Mouse (Mus musculus) frontal cortex, adult (tissue): Measurements from ENCODE around the gene Oxnad1.
"Not testable (repeated sequence)": the region's sequence is repeated elsewhere in the genome, so short reads cannot be mapped to it uniquely, and the experiment has no call there.

Experiments used
- ATAC-seq: cut with Nextera tagmentation; 2 replicates; pipeline ENCODE4 v1.9.2; 2017; ENCODE audit warnings: mild to moderate bottlenecking, moderate library complexity, mixed read lengths; ENCODE audit not compliant: low TSS enrichment

Oxnad1 gene

DNA sequence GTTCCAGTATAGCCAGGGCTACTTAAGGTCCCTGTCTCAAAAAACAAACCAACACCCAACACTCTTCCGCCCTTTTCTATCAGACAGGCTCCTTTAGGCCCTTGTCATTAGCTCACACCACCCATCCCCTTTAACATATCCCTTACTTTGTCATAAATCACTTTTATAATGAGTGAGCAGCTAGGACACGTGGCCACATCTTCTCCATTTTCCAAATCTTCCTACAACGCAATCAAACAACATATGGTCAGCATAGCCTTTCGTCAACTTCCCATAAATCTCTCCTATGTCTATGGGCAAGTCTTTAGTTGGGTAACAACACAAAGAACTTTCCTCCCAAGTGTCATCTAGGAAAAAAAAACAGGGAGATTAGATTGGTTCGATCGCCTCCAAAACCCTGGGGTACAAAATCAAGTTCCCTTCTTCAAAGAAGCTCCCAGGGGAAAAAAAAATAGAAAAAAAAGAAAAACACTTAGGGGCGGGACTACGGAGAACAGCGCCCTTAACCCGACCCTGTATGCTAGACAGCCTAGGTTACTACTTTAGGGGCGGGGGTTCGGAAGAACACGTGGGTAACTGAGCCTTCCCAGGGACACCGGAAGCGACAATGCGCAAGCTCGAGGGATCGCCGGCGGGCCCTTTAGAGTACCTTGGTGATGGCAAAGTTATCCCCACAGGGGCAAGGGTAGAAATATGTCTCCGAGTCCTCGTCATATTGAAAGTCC is at the start of gene Oxnad1:
TSS of gene Oxnad1 (plus strand) at position 614 of the 725 bp plus-strand sequence.
- ATAC-seq, result peak; percentile 93

DNA sequence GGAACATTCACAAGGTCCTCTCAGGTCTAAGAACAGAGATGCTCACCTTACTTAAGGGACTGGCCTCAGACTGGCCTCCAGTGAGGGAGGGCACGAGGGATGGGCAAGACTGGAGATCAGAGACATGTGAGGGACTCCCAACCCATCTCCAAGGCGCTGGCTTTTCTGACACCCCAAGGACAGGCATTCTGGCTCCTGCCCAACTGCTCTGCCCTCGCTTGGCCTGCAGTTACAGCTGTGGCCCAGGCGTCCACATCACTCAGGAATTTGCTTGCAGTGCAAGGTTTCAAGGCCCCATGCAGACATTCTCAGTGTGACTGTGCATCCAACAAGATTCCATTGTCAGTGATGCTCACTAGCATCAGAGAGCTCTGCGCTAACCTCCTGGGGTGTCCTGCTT is 48.7 kb upstream of the Oxnad1 start:
- no peak for ATAC-seq

DNA sequence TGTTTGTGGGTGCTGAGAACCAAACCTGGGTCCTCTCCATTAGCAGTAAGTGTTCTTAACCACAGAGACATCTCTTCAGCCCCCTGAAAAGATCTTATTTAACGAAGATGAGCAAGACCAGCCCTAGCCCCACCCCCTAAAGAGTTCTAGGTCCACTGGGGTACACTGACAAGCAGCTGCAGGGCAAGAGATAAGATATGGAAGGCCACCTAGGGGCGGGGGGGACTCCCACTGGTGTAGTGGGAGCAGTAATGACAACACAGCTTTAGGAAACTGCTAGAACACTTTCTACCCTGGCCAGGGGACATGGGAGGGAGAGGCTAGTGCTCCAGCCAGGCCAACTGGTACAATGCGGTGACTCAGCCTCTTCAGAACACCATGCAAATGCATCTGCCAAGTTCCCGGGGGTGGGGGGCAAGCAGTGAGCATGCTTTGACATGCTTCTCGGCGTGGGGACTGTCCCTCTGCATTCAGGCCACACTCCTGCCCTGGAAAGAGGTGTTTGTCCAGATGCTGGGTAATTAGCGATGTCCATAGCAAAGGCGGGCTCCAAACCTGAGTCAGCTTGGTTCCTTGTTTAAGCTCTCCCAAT is 47.4 kb upstream of the Oxnad1 start:
- no peak for ATAC-seq

DNA sequence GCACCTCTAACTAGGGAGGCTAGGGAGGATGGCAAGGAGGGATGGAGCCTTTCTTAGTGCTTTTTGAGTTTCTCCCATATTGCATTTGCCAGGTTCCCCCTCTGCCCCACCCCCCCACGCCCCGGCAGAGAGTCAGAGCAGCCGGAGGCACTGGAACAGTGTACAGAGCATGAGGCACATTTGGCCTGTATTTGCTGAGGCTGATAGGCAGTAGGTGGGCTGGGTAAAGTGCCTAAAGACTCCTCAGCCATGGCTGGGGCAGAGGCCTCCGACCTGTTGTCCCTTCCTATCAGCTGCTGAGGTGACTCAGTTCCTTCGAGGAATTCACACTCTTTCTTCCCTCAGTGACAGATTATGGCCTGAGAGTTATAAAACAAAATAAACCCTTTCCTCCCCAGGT is 43.1 kb upstream of the Oxnad1 start:
- ATAC-seq, result no peak

DNA sequence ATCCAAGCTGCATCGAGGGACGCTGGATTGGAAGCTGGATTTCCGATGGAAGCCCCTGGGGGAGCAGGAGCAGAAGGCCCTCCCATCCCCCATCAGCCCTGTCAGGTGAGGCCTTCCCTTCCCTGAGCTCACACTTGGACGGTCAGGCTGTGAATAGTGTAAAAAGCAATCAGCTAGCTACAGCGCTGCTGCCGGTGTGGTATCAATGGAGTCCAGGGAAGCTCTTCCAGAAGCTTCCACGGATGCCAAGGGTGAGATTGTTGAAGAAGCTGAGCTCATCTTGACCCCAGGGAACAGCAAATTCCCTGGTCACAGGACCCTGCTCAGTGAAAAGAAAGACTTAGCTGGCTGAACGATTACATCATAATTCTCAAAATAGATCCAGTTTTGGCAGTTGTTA is 38.8 kb upstream of the Oxnad1 start:
- ATAC-seq, result no peak

DNA sequence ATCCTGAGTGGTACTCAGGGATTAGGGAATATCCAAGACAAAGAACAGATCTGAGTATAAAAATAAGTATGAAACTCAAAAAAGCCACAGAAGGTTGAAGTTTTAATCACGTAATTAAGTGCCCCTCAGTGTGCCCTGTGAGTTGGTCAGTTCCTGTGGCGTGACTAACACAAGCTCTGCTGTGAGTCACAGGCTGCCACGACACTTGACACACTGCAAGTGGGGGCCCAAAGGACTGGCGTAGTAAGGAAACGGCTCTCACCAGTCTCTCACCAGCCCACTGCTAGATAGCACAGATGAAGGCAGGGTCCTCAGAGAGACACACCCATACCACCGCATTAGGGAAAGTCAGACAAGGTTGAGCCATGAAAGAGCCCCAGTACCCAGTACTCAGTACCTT is 35.0 kb upstream of the Oxnad1 start:
- no peak for ATAC-seq

DNA sequence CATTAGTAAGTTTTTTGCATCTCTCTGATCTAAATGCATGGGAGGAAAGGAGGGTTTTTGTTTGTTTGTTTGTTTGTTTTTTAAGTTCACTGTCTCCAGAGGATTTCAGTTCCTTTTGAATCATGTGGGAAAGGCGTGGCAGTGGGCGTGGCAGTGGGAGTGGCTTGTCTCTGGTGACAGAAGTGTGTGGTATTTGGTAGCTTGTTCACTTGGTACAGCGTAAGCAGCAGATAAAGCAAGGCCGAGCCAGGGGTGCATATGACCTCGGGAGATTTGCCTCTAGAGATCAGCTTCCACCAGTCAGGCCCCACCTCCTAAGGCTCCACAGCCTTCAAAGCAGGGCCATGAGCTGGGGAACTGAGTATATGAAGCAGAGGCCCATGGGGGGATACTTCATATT is 31.3 kb upstream of the Oxnad1 start:
- no peak for ATAC-seq

DNA sequence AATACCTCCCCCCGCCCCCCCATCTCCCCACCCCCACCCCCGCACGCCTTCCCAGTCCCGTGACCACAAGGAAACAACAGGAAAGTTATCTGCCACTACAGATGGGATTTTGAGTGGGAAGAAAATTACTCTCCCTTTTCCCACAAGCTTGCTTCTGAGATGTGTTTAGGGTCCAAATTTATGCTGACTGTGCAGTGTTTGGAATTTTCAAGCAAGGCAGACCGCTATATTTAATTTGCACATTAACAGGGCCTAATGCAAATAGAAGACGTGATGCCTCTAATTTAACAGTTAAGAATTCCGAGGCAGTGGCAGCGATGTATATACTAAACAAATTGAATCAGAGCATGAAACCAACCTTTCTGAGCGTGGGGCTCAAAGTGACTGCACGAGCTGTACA is 30.4 kb upstream of the Oxnad1 start:
- ATAC-seq, result no peak

DNA sequence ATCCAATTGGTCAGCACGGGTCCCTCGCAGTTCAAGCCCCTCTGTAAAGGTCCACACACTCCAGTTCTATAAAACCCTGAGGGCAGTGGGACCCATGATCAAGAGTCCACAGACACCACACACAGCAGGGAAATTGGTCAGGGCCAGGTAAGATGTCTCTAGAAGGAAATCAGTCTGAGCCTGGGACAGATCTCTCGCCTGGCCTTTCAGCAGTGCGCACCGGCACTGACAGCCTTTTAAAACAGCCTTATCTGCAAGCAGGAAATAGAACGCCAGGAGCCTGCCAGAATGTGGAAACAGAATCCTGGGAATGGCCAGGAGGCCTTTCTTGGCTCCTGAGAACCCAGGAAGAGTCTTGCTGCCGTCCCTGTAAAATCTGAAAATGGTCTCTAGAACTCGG is 29.4 kb upstream of the Oxnad1 start:
- no peak for ATAC-seq

DNA sequence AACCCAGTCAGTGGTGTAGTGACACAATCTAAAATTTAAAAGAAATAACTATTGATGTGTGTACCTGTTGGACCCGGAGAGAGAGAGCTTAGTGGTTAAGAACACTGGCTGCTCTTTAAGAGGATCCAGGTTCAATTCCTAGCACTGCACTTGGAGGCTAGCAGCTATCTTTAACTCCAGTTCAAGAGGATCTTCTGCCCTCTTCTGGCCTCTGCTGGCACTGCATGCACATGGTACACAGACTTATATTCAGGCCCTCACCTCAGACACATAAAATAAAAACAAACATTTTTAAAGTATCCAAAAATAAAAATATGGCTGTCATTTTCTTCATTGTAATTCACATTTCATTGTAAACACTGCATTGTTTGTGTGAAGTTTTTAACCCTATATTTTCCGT is 28.5 kb upstream of the Oxnad1 start:
- ATAC-seq, result no peak

DNA sequence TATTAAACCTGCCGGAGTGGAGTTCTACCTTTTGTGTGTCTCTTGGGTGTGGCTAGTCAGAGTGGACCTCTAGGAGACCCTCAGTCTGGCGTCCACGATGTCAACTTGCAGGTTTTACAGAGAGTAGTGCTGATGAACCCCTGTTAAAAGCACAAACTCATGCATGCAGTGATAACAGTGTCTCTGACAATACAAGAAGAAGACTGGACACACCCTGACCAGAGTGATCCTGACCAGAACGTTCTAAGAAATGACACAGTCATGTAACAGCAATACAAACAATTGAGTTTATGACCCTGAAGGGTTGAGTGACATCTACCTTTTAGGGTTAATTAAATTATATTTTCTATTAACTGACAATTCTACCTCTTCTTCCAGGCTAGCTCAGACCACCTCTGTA is 27.5 kb upstream of the Oxnad1 start:
- ATAC-seq, result no peak

DNA sequence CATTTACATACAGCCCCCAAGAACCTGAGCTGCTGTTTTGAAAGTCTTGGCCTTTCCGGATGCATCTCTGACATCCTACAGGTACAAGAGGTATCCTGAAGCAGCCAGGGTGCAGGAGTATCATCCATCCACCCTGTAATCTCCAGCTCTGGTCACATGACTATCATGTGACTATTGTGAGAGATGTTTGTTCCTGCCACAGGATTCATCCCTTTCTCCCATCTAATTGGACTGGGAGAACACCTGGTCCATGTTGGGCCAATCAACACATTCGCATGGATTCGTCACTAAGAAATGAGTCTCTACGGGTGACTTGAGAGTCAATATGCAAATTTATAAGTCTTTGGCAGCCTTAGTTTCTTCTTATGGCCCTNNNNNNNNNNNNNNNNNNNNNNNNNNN is 23.8 kb upstream of the Oxnad1 start:
- ATAC-seq, result no peak

DNA sequence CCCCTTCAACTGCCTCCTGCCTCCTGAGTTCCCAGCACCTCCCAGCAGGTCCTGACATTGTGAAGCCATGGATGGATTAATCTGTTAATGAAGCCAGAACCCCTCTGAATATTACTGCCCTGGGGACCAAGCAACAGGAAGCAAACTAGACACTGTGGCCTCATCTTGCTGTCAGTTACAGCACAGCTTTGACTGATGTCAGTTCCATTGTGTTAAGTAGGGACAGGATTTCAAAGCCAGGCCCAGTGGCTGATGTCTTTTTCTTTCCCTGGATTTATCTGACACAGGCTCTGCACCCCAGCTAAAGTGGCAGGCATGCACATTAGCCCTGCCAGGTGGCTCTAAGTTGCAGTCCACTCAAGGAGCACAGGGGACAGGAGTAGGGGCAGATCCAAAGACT is 12.4 kb upstream of the Oxnad1 start:
- ATAC-seq, result no peak

DNA sequence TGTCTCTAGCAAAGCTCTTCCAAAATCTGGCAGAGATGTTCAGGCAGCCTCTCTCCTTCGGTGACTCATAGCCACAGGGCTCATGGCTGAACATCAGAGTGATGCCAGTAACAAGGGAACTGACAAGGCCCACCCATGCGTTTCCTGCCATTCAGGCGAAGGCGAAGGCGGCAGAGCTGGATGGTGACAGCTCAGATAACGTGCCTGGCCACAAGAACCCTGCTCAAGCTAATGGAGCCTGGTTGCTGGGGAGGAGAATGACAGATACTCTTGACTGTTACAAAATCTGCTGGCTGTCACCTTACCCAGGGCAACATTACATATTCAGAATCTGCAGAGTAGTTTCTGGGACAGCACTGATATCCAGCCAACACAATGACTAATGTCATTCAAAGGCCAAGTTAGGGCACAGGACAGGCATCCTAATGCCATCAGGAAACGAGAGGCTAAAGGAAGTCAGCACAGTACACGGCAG is 11.9 kb upstream of the Oxnad1 start:
- peak; percentile 92 for ATAC-seq

DNA sequence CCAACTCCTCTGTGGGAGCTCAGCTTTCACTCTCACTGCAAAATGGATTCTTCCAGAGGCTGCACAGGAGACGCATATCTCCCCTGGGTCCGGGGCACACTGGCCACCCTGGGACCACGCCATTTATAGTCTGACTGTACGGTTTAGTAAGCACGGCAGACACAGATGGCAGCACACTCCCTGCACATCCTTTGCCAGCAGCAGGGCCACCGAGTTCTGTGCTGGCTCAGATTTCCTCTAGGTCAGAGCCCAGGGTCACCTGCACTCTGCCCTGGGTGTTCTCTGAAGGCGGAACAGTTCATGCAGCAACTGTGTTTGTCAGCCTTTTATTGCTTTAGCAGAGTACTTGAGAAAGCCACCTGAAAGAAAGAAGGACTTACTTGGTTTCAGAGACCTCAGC is 11.3 kb upstream of the Oxnad1 start:
- ATAC-seq, result no peak

DNA sequence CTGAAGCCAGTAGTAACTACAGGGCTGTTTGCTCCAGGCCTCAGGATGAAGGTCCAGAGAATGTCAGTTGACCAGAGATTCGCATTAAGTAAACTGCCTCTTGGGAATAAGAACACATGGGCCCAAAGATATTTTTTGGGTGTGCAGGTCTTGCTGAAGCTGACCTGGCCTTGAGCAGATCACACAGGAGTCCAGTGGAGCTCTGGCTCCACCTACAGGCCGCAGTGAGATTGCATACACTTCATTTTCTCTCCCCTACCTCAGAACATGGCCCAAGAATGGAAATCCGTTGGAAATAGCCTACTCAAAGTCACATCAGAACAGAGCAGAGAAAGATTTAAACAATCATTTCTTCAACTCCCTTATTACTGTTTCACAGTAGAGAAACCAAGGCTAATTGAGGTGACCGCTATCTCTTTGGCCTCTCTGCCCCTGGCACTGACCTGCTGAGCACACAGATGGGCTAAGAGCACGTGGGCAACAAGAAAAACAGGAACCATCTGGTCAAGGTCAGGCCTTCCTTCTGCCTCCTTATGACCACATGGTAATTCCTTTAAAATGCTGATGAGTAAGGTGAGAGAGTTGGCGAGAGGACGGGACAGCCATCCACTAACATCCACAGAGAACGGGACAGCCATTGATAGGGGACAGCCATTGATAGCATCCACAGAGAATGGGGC is 8.1 kb upstream of the Oxnad1 start:
- peak; percentile 27; the same call in 1 of the 2 replicates for ATAC-seq

DNA sequence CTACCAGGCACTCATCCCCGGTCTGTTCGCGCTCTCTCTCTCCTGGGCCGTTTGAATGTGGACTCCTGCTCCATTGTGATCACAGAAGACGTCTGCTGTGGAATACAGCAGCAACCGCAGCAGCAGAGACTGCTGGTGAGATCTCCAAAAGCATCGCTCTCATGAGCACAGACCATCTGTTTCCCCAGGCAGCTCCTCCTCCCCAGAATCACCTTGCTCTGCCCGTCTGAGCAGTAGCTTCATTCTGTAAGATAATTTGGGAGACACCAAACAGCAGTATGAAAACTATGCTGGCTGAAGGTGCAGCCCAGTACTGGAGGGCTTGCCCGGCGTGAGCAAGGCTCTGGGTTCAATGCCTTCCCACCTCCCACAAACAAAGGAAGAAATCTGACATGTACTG is 4.1 kb upstream of the Oxnad1 start:
- ATAC-seq, result peak; percentile 22; the same call in 1 of the 2 replicates

DNA sequence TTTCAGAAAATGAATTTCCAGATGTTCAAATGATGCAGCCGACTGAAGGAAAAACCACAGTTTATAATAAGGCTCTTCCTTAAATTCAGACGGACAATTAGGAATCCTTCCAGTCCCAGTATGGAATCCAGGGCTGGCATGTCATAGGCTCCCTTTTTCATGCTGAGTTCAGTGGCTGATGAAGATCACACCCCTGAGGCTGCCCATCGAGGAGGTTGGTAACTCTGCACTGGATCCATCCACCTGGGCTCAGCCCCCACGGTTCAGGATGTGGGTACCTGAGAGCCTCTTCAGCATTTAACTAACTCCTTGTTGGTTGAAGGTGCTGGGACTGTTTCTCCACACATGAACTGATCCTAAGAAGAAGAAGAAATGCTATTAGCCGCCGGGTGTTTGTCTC is 2.3 kb upstream of the Oxnad1 start:
- ATAC-seq, result no peak

DNA sequence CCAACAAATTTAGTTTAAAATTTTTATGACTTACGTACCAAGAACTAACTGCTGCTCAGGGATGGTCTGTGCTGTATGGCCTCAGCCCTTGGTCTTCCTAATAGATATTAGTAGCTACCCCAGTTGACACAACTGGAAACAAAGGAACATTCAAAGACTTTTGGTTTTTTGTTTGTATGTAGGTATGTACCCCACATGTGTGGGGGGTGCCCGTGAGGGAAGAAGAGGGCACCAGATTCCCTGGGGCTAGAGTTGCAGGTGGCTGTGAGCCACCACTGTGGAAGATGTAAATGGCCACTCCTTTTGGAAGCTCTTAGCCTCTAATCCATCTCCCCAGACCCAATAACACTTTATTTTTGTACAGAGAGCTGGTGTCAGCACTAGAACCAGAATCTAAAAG is 1.7 kb upstream of the Oxnad1 start:
- ATAC-seq, result no peak

DNA sequence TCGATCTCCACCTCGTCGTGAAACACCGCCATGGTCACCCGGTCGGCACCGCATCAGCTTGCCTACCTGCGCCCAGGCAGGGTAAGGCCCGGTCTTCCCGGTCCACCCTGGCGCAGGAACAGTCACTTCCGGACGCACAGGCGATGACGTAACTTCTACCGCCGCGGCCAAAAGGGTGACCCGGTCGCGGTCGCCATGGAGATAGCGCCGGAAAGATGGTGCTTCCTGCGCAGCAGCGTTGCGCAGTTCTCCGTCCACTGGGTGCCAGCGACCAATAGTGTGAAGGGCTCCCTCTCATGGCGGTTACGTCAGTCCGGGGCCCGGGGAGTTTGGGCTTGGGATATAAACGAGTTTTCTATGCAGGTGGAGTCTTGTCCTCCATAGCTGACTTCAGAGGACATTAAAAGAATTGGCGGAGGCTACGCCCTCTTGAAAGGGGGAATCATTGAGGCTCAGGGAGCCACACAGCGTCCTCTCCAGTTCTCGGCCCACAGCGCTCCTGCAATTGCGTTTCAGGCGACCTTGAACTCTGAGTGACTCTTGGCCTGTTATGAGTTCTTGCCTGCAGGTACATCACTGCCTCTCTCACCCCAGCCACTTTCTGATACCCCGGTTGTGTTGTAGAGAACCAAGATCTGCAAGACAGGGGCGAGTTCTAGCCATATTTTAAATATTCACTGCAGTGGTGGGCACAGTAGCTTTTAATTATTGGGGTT is 470 bp downstream of the Oxnad1 start, which contains the start of gene Dph3:
TSS of gene Dph3 (minus strand) at position 244 of the 716 bp plus-strand sequence.
- peak; percentile 94 for ATAC-seq

DNA sequence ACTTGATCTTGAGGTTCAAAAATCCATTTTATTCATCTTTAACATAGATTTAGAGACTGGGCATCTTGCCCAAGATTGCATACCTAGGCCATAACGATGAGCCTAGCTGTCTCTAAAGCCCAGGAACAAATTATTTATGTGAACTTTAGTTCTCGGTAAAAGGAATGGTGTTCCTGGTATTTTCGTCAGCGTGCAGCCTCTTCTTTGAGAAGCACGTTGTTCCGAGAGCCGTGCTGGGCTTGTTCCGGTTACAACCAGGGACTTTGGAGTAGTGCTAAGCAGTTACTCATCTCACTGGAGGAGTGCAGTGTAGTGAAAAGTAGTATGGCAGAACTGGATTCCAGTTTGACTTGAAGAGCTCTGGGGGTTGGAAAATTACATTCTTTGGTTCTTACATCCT is 1.1 kb downstream of the Oxnad1 start:
- no peak for ATAC-seq

DNA sequence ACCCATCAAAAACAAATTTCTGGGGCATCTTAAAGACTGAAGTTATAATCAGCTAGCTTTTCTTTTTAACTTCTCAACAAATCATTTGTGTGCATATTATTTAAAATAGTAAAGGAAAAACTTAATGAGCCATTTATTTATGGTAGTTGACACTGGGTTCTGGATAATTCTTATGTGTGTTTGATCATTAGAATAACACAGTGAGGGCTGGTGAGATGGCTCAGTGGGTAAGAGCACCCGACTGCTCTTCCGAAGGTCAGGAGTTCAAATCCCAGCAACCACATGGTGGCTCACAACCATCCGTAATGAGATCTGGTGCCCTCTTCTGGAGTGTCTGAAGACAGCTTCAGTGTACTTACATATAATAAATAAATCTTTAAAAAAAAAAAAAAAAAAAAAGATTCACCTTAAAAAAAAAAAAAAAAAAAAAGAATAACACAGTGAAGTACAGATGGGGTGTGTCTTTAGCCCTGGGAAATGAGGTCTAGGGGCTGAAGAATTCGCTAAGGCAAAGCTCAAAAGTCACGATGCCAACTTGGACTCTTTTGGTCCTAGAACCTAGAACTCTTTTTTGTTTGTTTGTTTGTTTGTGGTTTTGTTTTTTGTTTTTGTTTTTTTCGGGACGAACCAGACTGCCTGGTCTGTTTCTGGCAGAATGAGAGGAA is 2.5 kb downstream of the Oxnad1 start:
- ATAC-seq, result not testable (repeated sequence)
